Mouse (Mus musculus) neural tube, embryonic 13.5 days (tissue): ENCODE results near the gene Nploc4. TPM values are rescaled to one million over a fixed set of nuclear protein-coding genes. Genes with fewer than 3 reads are reported as not detected.

ENCODE experiments used
- ATAC-seq: fragments of 200-750 bp; cut with Nextera tagmentation; 2 replicates; pipeline ENCODE4 v1.8.0; 2017; ENCODE audit warnings: low read depth, mild to moderate bottlenecking, moderate TSS enrichment, moderate library complexity
- H3K27ac ChIP-seq: fragments of 300-500 bp; sonication (generic); replicated peaks from 2 replicates; pipeline ENCODE4 v1.5.1; 2015; ENCODE audit warnings: moderate library complexity, mild to moderate bottlenecking, inconsistent platforms
- H3K27me3 ChIP-seq: fragments of 300-500 bp; sonication (generic); 2 replicates; pipeline ENCODE4 v1.6.1; 2015; ENCODE audit warnings: mild to moderate bottlenecking, inconsistent platforms
- H3K36me3 ChIP-seq: fragments of 300-500 bp; sonication (generic); 2 replicates; pipeline ENCODE4 v1.6.1; 2015; ENCODE audit warnings: mild to moderate bottlenecking, inconsistent platforms
- H3K4me1 ChIP-seq: fragments of 300-500 bp; sonication (generic); replicated peaks from 2 replicates; pipeline ENCODE4 v1.6.1; 2015; ENCODE audit warnings: inconsistent platforms
- H3K4me2 ChIP-seq: fragments of 300-500 bp; sonication (generic); 2 replicates; pipeline ENCODE4 v1.6.1; 2015; ENCODE audit warnings: inconsistent platforms, mild to moderate bottlenecking, moderate library complexity
- H3K4me3 ChIP-seq: fragments of 300-500 bp; sonication (generic); 2 replicates; pipeline ENCODE4 v1.5.1; 2015; ENCODE audit warnings: mild to moderate bottlenecking, inconsistent platforms
- H3K9ac ChIP-seq: fragments of 300-500 bp; sonication (generic); 2 replicates; pipeline ENCODE4 v1.6.1; 2015; ENCODE audit warnings: moderate library complexity, mild to moderate bottlenecking, inconsistent platforms
- H3K9me3 ChIP-seq: fragments of 300-500 bp; sonication (generic); 2 replicates; pipeline ENCODE4 v1.6.1; 2016; ENCODE audit warnings: inconsistent platforms
- WGBS: fragments of 180-500 bp; shearing (Covaris S2); methylation state at CpG from one replicate; pipeline ENCODE4 v1.1.7; 2015; 5-methylcytosine and 5-hydroxymethylcytosine counted together
- polyA plus RNA-seq: library from polyadenylated mRNA; unstranded; fragments of >200 nt; fragmentation: Nextera tagmentation; extraction: Ambion mirVana; gene quantifications from 2 replicates; pipeline ENCODE4 v1.2.1, GENCODE M21; 2015

Gene Nploc4
- polyA plus RNA-seq, 1 experiment from 2014 or later, result 33.8 TPM

DNA sequence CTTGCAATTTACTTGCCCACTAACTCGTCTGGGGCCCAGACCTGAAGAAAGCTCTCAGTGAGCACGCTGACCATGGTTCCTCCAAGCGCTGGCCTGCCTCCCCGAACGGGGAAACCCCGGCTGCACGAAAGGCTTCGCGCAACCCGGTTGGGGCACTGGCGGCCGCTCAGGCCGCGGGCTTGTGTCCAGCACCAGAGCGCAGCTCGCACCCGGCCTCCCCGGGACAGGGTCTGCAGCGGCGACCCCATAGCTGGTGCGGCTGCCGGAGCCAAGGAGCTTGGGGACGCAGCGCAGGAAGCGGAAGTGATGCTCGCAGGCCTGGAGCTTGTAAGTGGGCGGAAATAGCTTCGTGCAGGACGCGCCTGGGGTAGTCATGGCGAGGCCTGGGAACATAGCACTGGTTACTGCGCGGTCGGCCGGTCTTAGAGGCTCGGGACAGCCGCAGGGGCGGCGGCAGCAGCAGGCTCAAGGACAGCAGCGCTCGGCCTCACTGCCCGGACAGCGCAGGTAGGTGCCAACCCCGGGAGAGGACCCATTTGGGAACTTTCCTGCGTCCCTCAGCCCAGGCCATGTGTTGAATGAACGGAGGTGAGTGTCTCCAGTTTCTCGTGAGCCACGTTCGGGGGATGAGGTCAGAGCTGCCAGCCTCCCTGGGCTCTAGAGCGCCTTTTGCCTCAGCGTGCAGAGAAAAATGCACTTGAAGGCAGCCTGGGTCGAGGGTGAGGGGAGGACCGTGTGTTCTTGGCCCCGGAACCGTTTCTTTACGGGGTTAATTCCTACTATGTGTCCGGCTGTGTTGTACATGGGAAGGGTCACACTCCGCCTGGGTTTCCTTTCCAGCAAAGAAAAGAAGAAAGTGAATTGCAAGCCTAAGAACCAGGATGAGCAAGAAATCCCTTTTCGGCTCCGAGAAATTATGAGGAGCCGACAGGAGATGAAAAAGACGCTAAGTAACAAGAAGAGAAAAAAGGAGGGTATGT lies 20.6 kb upstream of the Nploc4 start, which contains the start of the genes Oxld1 and Ccdc137:
Gene Oxld1 (minus strand): TSS at position 297 of the 980 bp plus-strand sequence.
Gene Ccdc137 (plus strand): TSS at position 344 of the 980 bp plus-strand sequence.
- peak within 1 kb of the TSS; percentile 98 for H3K9ac ChIP-seq
- peaks cover 35% of the 10 kb centered on the region for H3K36me3 ChIP-seq
- H3K27ac ChIP-seq, result peak within 1 kb of the TSS; percentile 84
- peak; percentile 91 for ATAC-seq
- peak within 1 kb of the TSS; percentile 90 for H3K4me3 ChIP-seq
- H3K27me3 ChIP-seq, result no peaks in the 10 kb centered on the region
- WGBS, result 5% methylated on average over 62 of the region's 62 CpGs
- H3K4me1 ChIP-seq, result peaks cover 25% of the 10 kb centered on the region
- peak within 1 kb of the TSS; percentile 97 for H3K4me2 ChIP-seq
- H3K9me3 ChIP-seq, result no peaks in the 10 kb centered on the region

DNA sequence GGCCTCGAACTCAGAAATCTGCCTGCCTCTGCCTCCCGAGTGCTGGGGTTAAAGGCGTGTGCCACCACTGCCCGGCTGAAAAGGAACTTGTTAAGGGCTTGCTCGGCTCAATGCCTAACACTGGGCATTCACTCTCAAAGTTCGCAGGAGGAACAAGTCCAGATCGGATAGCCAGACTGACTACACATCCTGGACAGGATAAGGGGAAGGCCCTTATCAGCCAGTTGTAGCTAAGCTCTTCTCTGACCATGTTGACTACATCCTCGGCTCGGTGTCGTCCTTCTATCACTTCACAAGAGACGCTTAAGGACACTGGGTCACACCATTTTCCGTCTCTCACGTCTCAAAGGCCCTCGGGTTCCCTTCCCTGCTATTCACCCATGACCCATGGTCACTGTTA lies 19.9 kb upstream of the Nploc4 start:
- WGBS, result 35% methylated on average over 14 of the region's 14 CpGs
- peak overlapping the region; percentile 97 for H3K4me2 ChIP-seq
- peaks cover 28% of the 10 kb centered on the region for H3K36me3 ChIP-seq
- H3K27ac ChIP-seq, result peak overlapping the region; percentile 84
- H3K9ac ChIP-seq, result peak overlapping the region; percentile 98
- 0 out of 2 replicates have a peak, but pooled peaks have one; percentile 24 for ATAC-seq
- peaks cover 25% of the 10 kb centered on the region for H3K4me1 ChIP-seq
- no peaks in the 10 kb centered on the region for H3K27me3 ChIP-seq
- H3K4me3 ChIP-seq, result peak overlapping the region; percentile 90
- H3K9me3 ChIP-seq, result no peaks in the 10 kb centered on the region

DNA sequence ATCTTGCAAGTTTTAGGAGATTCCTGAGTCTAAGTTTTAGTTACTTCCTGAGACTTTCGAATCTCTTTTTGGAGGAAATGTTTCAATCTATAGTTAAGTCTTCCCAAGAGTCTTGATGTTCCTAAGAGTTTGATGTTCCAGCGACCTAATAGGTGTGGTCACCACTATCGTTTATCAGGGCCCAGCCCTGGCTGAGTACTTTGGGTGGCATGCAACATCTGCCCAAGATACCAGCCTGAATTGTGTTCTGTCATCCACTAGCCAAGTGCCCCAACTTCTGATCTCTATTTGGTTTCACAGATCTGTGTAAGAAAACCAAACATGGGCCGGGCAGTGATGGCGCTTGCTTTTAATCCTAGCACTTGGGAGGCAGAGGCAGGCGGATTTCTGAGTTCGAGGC lies 17.9 kb upstream of the Nploc4 start:
- Histone ChIP-seq H3K9me3 (no peaks in the 10 kb centered on the region), H3K4me3 (no peak overlapping the region), H3K4me1 (peaks cover 25% of the 10 kb centered on the region), H3K27ac (no peak overlapping the region), H3K27me3 (no peaks in the 10 kb centered on the region), H3K9ac (no peak overlapping the region), H3K4me2 (no peak overlapping the region), H3K36me3 (peaks cover 9% of the 10 kb centered on the region)
- 93% methylated on average over 7 of the region's 7 CpGs for WGBS
- no peak for ATAC-seq

DNA sequence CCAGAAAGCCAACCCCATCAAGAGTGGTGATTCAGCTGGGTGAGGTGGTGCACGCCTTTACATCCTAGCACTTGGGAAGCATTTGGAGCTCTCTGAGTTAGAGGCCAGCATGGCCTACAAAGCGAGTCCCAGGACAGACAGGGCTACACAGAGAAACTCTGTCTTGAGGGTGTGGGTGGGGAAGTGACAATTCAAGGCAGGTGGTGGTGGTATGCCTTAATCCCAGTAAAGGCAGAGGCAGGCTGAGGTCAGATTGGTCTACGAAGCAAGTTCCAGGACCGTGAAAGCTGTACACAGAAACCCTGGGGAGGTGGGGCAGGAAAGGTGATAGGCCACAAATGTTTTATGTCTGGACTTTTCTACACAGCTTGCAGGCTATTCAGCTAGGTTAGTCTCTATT lies 17.5 kb upstream of the Nploc4 start:
- no peak overlapping the region for H3K4me3 ChIP-seq
- no peaks in the 10 kb centered on the region for H3K27me3 ChIP-seq
- H3K4me2 ChIP-seq, result no peak overlapping the region
- H3K36me3 ChIP-seq, result peaks cover 6% of the 10 kb centered on the region
- 96% methylated on average over 4 of the region's 4 CpGs for WGBS
- no peak overlapping the region for H3K27ac ChIP-seq
- H3K9me3 ChIP-seq, result no peaks in the 10 kb centered on the region
- no peak overlapping the region for H3K9ac ChIP-seq
- no peak for ATAC-seq
- peaks cover 25% of the 10 kb centered on the region for H3K4me1 ChIP-seq

DNA sequence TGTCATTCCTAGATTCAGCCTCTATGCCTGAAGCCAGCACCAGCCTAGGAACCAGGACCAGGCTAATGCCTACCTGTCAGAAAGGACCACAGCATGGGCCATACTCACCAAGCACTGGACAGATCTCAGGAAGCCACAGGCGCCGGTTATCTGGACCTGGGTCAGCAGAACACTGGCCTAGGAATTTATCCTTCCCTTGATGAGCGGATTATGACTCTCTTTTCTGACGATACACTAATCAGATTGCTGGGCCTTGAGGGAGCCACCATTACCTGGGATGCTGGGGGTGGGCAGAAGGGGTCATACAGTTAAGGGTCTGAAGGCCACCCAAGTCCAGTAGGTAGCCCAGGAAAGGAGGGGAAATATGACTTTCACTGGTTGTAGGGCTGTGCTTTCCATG lies 15.8 kb upstream of the Nploc4 start, which contains the start of gene Pde6g:
Gene Pde6g (minus strand): TSS at position 195 of the 400 bp plus-strand sequence.
- Histone ChIP-seq H3K9ac (no peak within 1 kb of the TSS), H3K27ac (no peak within 1 kb of the TSS), H3K4me3 (no peak within 1 kb of the TSS), H3K4me2 (no peak within 1 kb of the TSS), H3K4me1 (peaks cover 10% of the 10 kb centered on the region), H3K36me3 (no peaks in the 10 kb centered on the region), H3K9me3 (no peaks in the 10 kb centered on the region), H3K27me3 (no peaks in the 10 kb centered on the region)
- 91% methylated on average over 4 of the region's 4 CpGs for WGBS
- no peak for ATAC-seq

DNA sequence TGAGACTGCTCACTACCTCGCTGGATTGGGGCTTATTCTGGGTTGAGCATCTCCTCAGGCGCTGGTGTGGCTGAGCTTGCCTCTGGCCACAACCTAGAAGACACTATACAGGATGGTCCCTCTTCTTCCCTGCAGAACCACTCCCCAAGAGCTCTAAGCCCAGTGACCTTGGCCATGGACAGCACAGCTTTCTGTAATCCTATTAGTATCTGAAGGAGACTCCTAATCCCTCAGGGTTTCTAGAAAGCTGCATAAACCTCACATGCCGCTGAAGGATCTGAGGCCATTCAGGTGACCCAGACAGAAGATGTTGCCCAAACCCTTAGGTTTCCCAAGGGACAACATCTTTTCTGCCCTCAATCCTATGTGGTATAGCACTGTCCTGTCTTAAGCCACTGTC lies 14.7 kb upstream of the Nploc4 start:
- Histone ChIP-seq H3K4me1 (peaks cover 7% of the 10 kb centered on the region), H3K9ac (no peak overlapping the region), H3K4me3 (no peak overlapping the region), H3K27me3 (no peaks in the 10 kb centered on the region), H3K36me3 (no peaks in the 10 kb centered on the region), H3K9me3 (no peaks in the 10 kb centered on the region), H3K27ac (no peak overlapping the region), H3K4me2 (no peak overlapping the region)
- ATAC-seq, result no peak
- 68% methylated on average over 3 of the region's 3 CpGs for WGBS

DNA sequence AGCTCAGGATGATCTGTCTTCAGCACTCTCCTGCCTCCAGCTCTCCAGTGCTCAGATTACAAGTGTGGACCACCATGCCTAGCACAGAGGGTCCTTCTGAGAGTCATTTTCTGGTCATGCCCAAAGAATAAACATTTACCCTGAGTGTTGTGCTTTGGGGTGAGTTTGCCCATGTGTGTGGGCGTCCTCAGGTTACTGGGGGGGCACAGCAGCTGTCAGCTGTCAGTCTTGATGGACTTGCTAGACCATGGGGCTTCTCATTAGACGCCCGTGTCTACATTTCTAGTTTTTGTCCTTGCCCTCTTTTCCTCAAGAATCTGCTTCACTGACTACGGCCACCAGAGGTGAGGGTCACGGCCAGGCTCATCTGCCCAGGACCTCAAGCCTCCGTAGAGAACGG lies 9.7 kb upstream of the Nploc4 start:
- WGBS, result 80% methylated on average over 7 of the region's 7 CpGs
- no peak overlapping the region for H3K27ac ChIP-seq
- no peaks in the 10 kb centered on the region for H3K9me3 ChIP-seq
- H3K4me1 ChIP-seq, result no peaks in the 10 kb centered on the region
- no peak overlapping the region for H3K4me3 ChIP-seq
- H3K36me3 ChIP-seq, result no peaks in the 10 kb centered on the region
- no peak for ATAC-seq
- no peak overlapping the region for H3K9ac ChIP-seq
- no peaks in the 10 kb centered on the region for H3K27me3 ChIP-seq
- no peak overlapping the region for H3K4me2 ChIP-seq

DNA sequence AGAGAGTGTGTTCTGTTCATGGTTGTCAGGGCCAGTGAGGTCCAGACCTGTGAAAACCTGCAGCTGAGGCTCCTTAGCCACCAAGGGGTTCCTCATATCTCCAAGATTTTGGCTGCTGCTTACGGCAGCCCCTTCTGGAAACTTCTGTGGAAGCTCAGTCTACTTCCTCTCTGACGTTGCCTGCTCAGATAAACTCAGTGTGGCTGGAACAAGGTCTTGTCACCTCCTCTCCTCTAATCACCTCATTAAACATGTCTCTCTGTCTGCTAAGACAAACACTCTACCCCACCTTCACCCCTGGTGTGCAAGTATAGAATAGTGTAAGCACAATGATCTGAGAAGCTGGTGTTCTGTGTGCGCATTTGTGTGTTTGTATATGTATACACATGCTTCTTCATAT lies 8.0 kb upstream of the Nploc4 start:
- Histone ChIP-seq H3K36me3 (no peaks in the 10 kb centered on the region), H3K9ac (no peak overlapping the region), H3K9me3 (no peaks in the 10 kb centered on the region), H3K27me3 (no peaks in the 10 kb centered on the region), H3K4me3 (no peak overlapping the region), H3K27ac (no peak overlapping the region), H3K4me2 (no peak overlapping the region), H3K4me1 (no peaks in the 10 kb centered on the region)
- no peak for ATAC-seq
- WGBS, result 72% methylated on average over 3 of the region's 3 CpGs

DNA sequence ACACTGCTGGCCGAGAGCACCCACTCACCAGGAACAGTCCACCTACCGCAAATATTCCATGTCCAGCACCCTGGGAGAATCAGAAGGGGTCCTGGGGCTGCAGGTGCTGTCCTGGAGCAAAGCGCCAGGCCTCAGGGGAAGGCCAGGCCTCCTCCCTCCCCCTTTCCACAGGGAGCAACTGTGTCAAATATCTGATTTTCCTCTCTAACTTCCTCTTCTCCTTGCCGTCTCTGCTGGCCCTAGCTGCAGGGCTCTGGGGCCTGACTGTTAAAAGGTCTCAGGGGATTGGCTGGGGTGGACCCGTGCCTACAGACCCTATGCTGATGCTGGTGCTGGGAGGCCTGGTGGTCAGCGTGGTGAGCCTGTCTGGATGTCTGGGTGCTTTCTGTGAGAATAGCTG lies 6.6 kb upstream of the Nploc4 start:
- no peaks in the 10 kb centered on the region for H3K4me1 ChIP-seq
- H3K36me3 ChIP-seq, result no peaks in the 10 kb centered on the region
- no peak for ATAC-seq
- no peak overlapping the region for H3K4me3 ChIP-seq
- H3K4me2 ChIP-seq, result no peak overlapping the region
- no peaks in the 10 kb centered on the region for H3K9me3 ChIP-seq
- no peaks in the 10 kb centered on the region for H3K27me3 ChIP-seq
- 73% methylated on average over 6 of the region's 6 CpGs for WGBS
- H3K27ac ChIP-seq, result no peak overlapping the region
- no peak overlapping the region for H3K9ac ChIP-seq

DNA sequence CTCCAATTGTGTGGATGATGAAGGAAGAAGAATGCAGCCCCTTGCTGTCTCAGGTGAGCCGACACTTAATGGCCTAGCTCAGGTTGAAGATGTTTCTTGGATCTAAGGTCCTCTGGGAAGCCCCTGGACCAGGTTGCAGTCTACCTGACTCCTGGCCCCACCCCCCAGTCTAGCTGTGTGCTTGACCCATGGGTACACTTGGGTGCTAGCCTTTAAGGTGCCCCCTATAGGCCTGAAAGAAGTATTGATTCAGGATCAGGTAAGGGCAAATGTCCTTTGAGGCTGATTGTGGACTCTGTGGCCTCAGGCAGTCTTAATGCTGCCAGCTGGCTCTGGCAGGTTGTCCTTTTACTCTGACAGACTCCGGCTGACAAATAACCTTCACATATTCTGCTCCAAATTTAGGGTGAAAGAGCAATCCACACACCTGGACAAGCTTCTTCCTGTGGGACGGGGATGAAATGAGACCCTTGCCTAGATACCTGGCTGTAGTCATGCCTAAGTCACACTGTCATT lies 5.3 kb upstream of the Nploc4 start:
- 87% methylated on average over 3 of the region's 3 CpGs for WGBS
- Histone ChIP-seq H3K4me3 (no peak overlapping the region), H3K9me3 (no peaks in the 10 kb centered on the region), H3K27ac (no peak overlapping the region), H3K9ac (no peak overlapping the region), H3K27me3 (no peaks in the 10 kb centered on the region), H3K4me1 (no peaks in the 10 kb centered on the region), H3K4me2 (no peak overlapping the region), H3K36me3 (no peaks in the 10 kb centered on the region)
- ATAC-seq, result no peak

DNA sequence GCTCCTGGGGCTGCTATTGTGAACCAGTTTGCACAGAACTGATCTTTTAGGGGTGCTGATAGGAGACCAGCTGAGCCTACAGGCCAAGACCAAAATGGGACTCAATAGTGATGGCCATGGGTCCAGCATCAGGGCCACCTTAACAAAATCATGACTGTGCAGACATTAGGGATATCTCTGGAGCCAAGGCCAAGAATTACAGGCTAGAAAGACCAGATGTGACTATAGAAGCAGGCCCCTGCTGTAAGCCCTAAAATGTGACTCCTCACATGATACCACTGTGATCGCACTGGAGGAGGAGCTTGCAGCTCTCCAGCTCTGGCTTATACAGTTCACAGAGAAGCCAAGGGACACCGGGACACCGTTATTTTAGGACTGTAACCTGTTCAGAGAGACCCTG lies 4.8 kb upstream of the Nploc4 start, which contains the start of gene Tspan10:
Gene Tspan10 (plus strand): TSS at position 301 of the 400 bp plus-strand sequence.
- no peak for ATAC-seq

DNA sequence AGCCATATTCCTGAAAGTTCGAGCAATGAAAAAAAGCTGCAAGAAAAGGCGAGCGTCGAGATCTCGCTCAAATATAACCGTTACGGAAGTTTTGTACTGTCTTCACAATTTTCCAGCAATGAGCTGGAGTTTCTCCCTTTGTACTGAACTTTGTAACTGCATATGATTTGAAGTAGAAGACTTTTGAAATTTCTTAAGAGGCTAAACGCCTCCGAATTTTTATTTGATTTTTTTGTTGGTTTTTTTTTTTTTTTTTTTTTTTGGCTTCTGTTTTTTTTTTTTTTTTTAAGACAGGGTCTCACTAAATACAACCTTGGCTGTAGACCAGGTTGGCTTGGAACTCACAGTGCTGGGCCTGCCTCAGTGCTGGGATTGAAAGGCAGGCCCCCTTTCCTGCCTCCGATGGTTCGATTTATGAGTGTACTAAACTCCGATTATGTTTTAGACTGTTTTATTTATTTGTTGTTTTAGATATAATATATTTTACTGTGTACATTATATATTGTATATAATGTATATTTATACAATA lies 413 bp upstream of the Nploc4 start:
- Histone ChIP-seq H3K9me3 (no peaks in the 10 kb centered on the region), H3K4me1 (peaks cover 13% of the 10 kb centered on the region), H3K27me3 (no peaks in the 10 kb centered on the region), H3K36me3 (peaks cover 20% of the 10 kb centered on the region), H3K4me2 (peak overlapping the region; percentile 90), H3K4me3 (peak overlapping the region; percentile 98), H3K27ac (peak overlapping the region; percentile 81; the same call in 1 of the 2 replicates), H3K9ac (peak overlapping the region; percentile 97)
- no peak for ATAC-seq
- WGBS, result 31% methylated on average over 12 of the region's 12 CpGs

More for the DNA sequence above, 4.8 kb upstream of the Nploc4 start, which contains the start of gene Tspan10:
- H3K27ac ChIP-seq, result no peak within 1 kb of the TSS
- H3K9me3 ChIP-seq, result no peaks in the 10 kb centered on the region
- no peaks in the 10 kb centered on the region for H3K36me3 ChIP-seq
- no peaks in the 10 kb centered on the region for H3K4me1 ChIP-seq
- no peak within 1 kb of the TSS for H3K4me2 ChIP-seq
- H3K9ac ChIP-seq, result no peak within 1 kb of the TSS
- WGBS, result 79% methylated on average over 3 of the region's 3 CpGs
- no peaks in the 10 kb centered on the region for H3K27me3 ChIP-seq
- H3K4me3 ChIP-seq, result no peak within 1 kb of the TSS
